Mouse (Mus musculus): Measurements from ENCODE around the gene Rnf169.

Gene Rnf169

DNA sequence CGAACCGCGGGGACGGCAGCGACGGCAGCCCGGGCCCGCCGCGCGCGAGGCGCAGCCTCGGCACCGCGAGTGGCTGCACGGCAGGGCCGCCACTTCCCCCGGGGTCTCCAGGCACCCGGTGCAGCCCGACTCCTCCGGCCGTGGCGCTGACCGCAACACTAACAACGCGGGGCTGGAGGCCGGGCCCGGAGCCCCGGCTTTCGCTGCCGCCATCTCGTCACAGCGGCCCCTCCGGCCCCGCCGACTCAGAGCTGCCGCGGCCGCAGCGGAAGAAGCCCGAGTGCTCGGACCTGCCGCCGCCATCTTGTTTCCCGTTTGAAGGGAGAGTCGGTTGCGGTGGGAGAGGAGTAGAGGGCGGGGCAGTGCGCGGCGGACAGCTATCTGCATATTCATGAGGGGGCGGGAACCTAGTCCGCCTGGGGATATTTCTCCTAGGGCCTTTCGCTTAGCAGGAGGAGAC lies at the start of gene Rnf169:
Gene Rnf169 (minus strand): TSS at position 317 of the 460 bp plus-strand sequence.
- peak; percentile 97 for DNase-seq

DNA sequence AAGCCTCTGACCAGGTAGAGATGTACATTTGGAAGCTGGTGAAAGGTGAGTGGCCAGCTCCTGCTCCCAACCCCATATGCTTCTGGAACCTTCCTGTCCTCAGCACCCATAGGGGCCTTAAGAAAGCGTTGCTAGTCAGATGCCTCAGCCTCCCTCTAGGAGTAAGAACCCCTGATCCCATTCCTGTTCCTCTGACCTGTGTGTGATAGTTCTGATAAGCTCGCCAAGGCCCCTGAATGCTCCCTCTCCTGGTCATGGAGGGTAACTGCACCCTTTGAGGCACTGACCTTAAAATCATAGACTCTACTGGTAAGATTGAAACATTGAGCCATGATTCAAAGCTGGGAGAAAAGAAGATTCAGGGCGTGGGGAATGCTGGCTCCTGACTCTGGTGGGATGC lies 49.1 kb upstream of the Rnf169 start:
- no peak for DNase-seq

DNA sequence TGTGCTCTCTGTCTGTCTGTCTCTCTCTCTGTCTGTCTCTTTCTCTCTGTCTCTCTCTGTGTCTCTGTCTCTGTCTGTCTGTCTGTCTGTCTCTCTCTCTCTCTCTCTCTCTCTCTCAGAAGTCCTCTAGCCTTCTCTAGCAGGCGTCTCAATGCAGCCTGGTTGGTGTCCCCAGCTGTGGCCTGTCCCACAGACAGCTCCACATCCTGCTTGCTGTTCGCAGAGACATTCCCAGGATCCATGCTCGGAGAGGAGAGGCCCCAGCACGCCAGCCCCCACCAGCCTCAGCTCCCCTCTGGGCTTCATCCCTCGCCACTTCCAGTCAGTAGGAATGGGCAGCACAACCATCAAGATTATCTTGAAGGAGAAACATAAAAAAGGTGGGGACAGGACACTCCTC lies 47.1 kb upstream of the Rnf169 start:
- no peak for DNase-seq

DNA sequence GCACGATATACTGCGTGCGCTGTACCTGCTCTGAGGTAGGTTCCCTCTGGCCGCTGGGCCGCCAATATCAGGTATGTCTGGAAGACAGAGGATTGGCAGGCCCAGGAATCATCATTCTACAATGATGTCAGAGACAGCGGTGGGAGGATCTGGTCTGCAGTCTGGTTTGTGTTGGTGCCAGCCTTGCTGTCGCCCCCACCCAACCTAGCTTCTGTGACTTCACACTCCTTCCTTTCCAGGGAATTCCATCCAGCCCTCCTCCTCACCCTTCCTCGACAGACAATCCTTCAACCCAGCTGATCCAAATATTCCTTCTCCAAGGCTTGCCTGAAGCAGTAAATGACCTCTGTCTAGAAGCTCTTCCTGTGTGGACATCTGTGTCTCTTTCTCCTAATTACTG lies 36.8 kb upstream of the Rnf169 start:
- no peak for DNase-seq

DNA sequence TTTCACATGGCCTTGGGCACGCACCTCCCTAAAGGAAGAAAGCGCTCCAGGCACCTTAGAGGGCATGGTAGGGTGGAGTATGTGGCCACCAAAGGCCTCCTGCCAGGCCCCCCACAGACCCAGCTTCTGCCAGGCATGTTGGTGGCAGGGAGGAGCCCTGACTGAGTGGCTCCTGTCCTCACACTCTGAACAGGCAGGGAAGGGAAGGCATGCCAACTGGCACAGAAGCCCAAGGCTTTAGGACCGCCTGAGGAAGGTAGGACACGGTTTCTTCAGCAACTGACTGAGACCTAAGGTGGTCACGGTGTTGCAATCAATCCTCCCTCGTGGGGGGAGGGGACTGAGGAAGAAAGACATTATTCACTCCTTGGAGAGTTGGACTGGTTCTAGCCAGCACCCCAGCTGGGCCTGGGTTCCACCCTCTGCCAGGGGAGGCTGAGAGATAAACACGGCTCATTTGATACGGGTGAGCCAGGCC lies 33.9 kb upstream of the Rnf169 start:
- peak; percentile 62 for DNase-seq

DNA sequence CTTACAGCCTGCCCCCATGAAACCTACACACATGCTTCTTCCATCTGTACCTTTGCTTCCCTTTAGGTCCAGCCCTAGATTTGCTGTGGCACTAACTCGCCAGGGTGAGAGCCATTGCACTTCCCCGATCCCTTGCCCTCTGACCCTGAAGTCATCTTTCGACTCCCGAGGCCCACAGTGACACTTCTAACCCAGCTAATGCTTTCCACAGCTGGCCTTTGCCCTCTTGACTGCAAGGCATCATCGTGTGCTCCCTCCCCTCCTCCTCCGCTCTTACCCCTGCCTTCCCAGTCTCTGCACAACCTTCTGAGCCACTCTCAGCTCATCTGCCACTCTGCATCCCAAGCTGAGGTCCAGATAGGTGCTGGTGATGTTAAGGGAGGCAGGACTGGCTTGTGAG lies 32.3 kb upstream of the Rnf169 start:
- DNase-seq: no peak

DNA sequence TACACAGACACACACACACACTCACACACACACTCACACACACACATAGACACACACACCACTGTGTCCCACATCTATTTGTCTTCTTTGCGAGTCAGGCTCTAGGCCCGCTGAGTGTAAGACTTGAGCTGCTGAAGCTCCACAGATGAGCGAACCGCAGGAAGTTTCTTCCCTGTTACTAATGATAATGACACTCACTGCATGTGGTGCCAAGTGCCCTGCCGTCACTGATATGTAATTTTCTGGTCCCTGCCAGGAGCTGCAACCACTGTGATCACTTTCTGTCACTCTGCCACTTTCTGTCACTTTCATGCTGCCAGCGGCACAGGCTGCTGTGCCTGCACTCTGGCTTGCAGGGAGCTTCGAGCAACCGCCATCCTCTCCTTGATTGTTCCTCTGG lies 31.8 kb upstream of the Rnf169 start:
- DNase-seq: no peak

DNA sequence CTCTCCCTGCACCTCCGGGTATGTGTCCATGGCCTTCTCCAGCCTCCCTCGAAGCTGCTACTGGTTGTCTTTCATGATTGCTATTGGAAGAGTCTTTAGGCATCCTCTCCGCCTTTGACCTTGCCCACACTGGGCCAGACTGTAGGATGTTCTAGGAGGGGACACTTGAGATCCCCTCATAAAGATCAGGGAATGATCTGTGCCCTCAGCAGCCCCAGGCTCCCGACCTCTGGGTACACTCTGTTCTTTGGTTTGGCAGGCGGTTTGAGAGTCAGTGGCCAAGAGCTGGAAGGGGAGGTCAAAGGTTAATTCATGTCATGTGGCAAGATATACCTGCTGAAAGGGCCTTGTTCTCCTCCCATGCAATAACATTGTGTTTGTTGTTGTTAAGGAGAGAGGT lies 30.5 kb upstream of the Rnf169 start:
- no peak for DNase-seq

DNA sequence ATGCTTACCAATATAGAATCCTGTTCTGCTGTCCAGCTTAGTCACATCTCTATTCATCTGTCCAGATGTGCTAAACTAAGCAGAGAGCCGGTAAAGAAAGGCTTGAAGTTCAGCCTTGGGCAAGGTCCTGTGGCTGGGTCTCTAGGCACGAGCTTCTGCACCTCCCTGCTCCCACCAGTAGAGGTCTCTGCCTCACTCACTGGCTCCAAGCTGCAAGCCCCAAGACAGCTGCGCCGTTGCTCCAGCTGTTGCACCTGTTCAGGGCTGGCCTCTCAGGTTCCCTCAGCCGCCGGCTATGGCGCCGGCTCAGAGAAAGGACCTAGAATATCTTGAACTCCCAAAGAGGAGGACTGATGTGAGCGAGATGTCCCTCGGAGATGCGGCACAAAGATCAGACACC lies 29.4 kb upstream of the Rnf169 start:
- peak; percentile 82 for DNase-seq

DNA sequence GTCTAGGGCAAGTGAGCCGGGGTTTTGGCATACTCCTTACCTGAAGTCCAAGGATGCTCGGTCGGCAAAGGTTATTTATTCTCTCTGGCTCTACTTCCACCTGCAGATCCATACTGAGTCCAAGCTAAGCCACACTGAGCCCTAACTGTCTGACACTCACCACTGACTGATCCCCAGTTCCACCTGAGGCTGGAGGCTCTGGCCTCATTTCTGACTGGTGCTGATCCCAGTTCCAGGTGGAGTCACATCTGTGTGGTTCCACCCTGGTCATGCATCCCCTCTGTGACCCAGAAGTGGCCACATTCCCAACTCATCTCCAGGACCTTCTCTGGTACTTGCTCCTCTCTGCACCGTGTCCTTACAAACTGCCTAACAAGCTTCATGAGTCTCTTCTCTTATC lies 28.5 kb upstream of the Rnf169 start:
- no peak for DNase-seq

DNA sequence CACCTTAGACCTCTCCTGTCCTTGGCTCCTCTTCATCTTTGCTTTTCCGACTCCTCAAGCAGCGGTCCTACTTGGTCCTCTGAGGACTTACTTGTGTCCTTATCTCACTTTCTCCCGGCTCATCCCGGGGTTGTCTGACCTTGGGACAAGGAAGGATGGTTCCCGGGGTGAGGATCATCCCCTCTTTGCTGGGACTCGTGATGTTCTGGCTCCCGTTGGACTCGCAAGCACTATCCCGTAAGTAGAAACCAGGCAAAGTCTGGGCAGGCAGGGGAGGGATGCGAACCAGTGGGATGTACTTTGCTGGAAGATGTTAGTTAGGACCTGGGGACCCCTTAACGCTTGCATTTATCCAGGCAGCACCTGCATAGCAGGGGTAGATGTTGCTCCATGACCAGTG lies 26.2 kb upstream of the Rnf169 start:
- DNase-seq: no peak

DNA sequence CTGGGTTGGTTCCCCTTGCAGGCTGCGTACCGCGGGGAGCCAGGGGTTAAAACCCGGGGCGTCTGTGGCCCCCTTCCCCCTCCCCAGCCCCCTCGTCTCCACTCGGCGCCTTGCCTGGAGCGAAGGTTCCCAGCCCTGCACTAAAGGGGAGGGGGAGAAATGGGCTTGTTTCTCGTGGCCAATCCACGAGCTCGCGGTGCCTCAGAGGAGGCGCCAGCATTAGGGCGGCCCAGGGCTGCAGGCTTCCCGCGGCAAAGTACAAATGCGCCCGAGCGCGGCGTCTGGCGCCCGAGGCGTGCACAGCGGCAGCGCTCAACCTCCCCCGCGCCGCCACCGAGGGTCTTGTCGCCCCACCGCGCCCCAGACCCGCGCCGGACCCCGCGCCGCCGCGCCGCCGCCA lies 25.5 kb upstream of the Rnf169 start, which contains the start of gene Chrdl2:
Gene Chrdl2 (plus strand): TSS at position 383 of the 400 bp plus-strand sequence.
- no peak for DNase-seq

DNA sequence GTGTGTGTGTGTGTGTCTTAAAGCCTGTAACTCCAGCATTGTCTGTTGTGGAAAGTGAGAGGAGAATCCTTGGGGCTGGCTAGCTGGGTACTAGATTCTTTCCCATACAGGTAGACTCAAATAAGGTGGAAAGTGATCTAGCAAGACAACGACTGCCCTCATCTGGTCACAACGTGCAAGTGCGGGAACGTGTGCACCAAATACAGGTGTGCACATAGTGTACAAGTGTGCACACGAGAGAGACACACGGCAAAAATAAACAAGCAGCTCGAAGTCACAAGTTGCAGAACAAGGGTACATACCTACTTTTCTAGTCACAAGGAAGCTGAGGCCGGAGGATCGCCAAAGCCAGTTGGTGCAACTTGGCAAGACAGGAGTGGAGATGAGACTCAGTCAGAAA lies 23.5 kb upstream of the Rnf169 start:
- DNase-seq: peak; percentile 57

DNA sequence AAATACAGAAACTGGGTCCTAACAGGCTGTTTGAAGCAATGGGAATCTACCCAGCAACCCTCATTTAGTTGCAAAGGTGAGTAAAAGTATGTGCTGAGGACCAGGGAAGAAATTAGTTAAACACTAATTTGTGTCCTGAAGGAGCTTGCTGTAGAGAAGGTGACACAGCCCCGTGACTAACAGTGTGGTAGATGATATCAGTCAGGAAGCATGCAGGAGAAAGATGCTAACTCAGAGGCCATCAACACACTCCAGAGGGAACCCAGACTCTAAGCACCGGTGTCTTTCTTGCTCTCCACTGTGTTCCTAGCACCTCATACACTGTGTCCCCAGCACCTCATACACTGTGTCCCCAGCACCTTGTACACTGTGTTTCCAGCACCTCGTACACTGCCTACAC lies 18.4 kb upstream of the Rnf169 start:
- no peak for DNase-seq

DNA sequence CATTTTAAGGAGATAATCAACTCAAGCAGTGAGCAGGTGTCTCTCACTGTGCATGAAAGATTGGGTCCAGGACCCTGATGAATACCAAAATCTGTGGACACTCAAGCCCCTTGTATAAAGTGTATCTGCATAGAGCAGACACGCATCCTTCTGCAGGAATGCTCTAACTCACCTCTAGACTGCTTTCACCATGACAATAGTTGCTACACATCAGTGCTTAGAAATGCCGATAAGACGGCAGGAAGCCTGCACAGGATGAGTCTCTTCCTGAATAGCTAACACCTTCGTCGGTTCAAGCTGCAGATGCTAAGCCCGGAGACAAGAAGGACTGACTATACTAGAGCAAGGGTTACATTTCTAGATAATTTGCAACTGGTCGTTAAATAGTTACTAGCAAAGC lies 14.9 kb upstream of the Rnf169 start:
- DNase-seq: no peak

DNA sequence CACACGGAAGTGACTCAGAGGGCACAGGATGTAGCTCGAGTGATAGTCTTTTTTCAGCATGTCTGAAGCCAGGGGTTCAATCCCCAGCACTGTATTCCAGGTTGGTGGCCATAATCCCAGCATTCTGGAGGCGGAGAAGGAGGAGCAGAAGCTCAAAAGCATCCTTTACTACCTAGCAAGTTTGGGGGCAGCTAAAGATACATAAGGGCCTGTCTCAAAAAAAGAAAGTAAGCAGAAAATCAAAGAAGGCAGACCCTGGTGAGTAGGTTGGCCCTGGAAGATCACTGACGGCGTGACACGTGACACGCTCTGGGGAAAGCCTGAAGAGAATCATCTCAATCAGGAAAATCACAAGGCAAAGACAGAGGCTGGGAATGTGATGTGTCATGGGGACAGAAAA lies 12.9 kb upstream of the Rnf169 start:
- DNase-seq: no peak

DNA sequence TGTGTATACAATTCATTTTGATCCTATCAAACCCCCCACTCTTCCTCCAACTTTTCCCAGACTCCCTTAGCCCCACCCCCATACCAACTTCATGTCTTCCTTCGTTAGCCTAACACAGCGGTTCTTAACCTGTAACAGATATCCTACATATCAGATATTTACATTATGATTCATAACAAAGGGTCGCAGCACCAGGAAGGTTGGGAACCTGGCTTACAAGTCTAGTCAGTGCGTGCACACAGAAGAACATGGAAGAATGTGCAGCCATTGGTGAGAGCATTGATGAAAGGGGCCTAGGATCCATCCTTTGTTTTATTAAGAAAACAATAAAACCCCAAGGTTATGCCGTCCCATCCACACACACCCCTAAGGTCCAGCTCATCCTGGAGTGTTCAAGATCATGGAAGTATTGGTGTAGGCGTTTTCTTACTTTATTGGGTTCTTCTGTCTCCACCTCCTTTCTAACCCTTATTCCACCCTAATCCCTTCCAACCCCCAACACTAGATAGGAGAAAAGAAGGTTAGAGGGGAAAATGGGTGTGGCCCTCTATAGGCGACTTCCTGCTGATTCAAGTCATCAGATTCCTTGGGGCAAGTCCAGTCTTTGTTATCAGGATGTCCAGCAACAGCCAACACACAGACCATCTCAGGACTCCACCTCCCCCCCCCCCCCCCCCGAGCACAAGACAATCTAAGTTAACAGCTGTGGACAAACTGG lies 10.9 kb upstream of the Rnf169 start:
- no peak for DNase-seq

DNA sequence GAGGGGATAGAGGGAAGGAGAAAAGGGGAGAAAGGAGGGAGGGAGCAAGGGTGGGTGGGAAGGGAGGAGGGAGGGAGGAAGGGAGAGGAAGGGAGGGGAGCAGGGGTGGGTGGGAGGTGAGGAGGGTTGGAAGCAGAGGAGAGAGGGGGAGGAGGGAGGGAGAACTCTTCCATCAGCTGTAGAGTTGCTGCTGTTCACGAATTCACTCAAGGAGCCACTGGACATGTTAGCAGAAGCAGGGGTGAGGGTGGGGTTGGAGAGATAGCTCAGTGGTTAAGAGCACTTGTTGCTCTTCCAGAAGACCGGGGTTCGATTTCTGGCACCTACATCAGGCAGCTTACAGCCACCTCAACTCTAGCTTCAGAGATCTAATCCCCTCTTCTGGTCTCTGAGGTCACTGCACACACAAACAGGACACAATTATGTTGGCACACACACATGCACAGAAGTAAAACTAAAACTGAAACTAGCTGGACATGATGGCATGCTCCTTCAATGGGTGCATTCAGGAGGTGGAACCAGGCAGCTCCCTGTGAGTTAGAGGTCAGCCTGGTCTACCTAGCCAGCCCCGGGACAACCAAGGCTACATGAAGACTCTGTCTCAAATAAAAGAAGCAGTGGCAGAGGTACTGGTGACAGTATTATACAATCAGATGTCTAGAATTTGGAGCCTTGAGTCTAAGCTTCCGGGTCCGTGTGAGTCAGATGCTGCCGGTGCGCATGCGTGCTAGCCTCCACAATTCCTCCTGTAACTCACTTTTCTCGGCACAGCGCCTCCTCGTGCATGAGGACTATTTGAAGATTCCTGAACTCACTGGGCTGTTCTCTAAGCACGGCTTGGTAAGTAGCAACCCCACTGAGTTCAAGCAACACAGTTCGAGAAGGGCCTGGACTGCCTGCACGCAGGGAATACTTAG lies 9.9 kb upstream of the Rnf169 start:
- DNase-seq: peak; percentile 56

DNA sequence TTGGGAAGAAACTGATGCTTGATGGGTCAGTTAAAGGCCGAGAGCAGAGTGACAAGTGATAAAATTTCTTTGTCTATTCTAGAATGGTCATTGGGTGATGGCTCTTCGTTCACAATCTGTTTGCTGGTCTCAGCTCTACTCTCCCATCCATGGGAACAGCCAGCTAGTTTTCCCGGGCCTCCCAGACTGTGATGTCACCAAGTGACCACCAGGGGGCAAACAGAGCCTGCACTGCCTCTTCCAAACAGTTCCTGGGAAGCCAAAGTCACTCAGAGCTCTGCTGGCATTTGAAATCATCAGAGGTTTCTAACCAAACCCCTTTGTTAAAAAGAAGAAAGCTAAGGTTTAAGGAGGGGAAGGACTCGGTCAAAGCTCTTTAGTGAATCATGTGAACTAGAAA lies 8.5 kb upstream of the Rnf169 start:
- DNase-seq: peak; percentile 80

DNA sequence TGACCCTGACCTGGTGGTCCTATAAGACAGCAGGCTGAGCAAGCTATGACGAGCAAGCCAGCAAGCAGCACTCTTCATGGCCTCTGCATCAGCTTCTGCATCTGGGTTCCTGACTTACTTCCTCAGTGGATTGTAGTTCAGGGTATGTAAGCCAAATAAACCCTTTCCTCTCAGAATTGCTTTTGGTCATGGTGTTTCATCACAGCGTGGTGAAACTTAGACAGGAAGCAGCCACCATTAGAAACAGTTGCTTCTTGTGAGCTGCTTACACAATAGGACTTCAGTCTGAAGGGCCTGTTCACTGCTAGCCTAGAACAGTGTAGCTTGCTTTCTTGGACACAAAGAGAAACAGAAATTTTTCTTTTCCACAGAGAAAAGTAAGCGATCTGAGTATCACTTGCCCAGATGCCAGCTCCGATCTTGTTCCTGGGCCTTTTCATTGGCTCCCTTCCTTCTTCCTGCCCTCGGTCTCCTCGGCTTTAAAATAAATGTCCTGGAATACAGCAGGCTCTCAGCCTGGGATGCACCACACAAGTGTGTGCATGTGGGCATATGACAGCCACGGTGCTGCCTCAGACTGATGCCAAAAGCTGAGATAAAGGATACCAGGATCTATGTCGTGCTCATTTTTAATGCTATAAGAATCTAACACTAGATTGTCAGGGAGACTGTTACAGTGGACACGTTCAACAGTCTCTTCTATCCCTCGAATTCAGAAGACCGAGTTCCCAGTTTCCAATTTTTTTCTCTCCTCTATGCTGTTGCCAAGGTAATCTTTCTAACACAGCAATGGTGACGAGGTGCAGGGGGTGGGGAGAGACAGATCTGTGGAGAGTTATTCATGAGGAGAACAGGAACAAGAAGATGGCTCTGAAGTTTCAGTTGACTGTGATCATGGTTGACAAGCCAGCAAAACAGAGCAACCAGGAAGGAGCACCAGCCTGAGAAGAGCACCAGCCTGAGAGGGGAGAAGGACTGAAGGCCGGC lies 2.3 kb upstream of the Rnf169 start:
- no peak for DNase-seq

DNA sequence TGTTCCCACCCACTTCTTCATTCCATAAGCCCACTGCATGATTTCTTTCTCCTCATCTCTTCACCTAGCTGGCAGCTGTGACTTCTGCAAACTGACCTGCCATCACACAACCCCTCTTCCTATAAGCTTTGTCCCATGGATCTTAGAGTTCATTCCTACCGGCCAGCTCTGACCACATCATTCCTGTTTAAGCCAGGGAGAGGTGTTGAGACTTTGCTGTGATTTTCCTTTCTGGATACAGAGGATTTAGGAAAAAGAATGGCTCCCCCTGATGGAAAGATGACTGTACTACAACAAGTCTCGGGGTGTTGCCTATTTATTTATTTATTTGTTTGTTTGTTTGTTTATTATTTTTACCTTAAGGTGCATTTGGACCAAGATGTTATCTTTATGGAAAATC lies 1.1 kb upstream of the Rnf169 start:
- peak; percentile 73 for DNase-seq

DNA sequence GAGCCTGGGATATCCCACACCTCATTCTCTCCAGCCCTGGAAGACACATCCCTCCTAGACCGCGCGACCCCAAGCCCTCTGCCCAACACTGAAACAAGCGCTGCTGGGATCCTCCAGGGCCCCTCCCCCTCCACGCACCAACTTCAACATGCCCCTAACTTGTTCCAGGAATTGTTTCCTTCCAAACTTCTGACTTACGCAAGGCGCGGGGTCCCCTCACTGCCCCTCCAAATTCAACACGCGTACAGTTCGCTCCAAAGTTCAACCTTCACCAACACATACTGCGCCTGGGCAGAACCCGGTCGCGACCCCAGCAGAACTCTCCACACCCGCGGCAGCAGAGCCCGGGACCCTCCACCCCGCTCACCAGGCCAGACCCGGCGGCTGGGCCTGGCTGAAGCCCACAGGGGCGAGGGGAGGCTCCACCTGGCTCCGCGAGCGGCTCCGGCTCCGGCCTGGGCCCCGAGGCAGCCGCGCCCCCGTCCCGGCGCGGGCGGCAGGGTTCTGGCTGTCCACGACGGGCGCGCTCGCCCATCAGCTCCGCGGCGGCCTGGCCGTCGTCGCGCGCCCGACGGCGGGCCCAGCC lies 609 bp downstream of the Rnf169 start:
- DNase-seq: peak; percentile 67

Data from lung, postnatal 36 days (tissue).